9 mouse cellular contexts compared by ENCODE assay signal in genomic region chr17:90809197-90810163, GRCm38 (mm10).
DNase-seq lines count a peak whose midpoint lies in the region; ATAC-seq and TF ChIP-seq lines count a peak whose summit lies in the region.
"Had no signal": no experiment of that assay in that cellular context is flagged by ENCODE, and none has a peak within 500 bp of the region (broad histone marks: within the 10 kb centered on the region; RNA-seq: fewer than 3 reads in every experiment).

No protein-coding gene starts in this region.

- H3K9me3 ChIP-seq in intestine, postnatal 0 days (ENCODE audit: control insufficient read depth): no peaks in the 10 kb centered on the region

- H3K36me3 ChIP-seq in heart, adult 2 months (ENCODE audit: control insufficient read depth, insufficient read depth, low read length): no peaks in the 10 kb centered on the region
- no peaks in the 10 kb centered on the region for H3K36me3 ChIP-seq in intestine, postnatal 0 days (ENCODE audit: control insufficient read depth, insufficient read depth)

- H3K4me1 ChIP-seq in heart, adult 2 months (ENCODE audit: control insufficient read depth, insufficient read depth, low read length): no peaks in the 10 kb centered on the region
- no peaks in the 10 kb centered on the region for H3K4me1 ChIP-seq in intestine, postnatal 0 days (replicated peaks; ENCODE audit: control insufficient read depth, insufficient read depth, low read length)

- H3K4me3 ChIP-seq in heart, adult 2 months: no peak overlapping the region
- H3K4me3 ChIP-seq in intestine, postnatal 0 days (ENCODE audit: low read depth, low read length): no peak overlapping the region

- H3K27me3 ChIP-seq in heart, adult 2 months (ENCODE audit: control insufficient read depth, insufficient read depth, low read length): no peaks in the 10 kb centered on the region
- H3K27me3 ChIP-seq in intestine, postnatal 0 days (replicated peaks; ENCODE audit: control insufficient read depth, insufficient read depth, low read length): no peaks in the 10 kb centered on the region

- TF ChIP-seq CTCF in heart, adult 2 months (IDR thresholded peaks at IDR 0.05): peak; percentile 72
- peak; percentile 85 for TF ChIP-seq CTCF in intestine, postnatal 0 days (IDR thresholded peaks at IDR 0.05; ENCODE audit: low read depth)

- H3K27ac ChIP-seq in heart, adult 2 months: no peak overlapping the region
- no peak overlapping the region for H3K27ac ChIP-seq in intestine, postnatal 0 days (ENCODE audit: low read depth, low read length)
- H3K27ac ChIP-seq: macrophage had no signal

- ATAC-seq in intestine, postnatal 0 days: peak; percentile 60; the same call in 1 of the 2 replicates
- peak; percentile 96 for ATAC-seq in megakaryocyte-erythroid progenitor cell, adult 5-6 weeks (replicated peaks; ENCODE audit: low FRiP score, low TSS enrichment, poor library complexity, severe bottlenecking)

- TF ChIP-seq POLR2A in heart, adult 2 months (IDR thresholded peaks at IDR 0.05; ENCODE audit: insufficient read depth, low read depth, low read length): no peak

- no peak for TF ChIP-seq EP300 in heart, adult 2 months (IDR thresholded peaks at IDR 0.05; ENCODE audit: insufficient read depth, low read depth, low read length)

- intact Hi-C loops in heart, adult 2 months (cut with DNase I): loop anchor here (10.0 kb wide), 1 partner anchor 85 kb away; no protein-coding TSS in a partner anchor

- 67% methylated on average over 8 of the region's 8 CpGs for WGBS in heart, adult 2 months
- 68% methylated on average over 8 of the region's 8 CpGs for WGBS in intestine, postnatal 0 days

- no peak overlapping the region for H3K9ac ChIP-seq in heart, adult 2 months (ENCODE audit: low read depth, low read length)
- no peak overlapping the region for H3K9ac ChIP-seq in intestine, postnatal 0 days (ENCODE audit: low read depth, low read length)

- peak; percentile 4 to 27 for DNase-seq in heart, adult 2 months
- no peak for DNase-seq in heart, adult 11 months
- DNase-seq in cerebellum, postnatal 10 days: peak; percentile 85 to 89
- peak; percentile 28 to 67 for DNase-seq in frontal cortex, postnatal 14 days (ENCODE audit: low spot score in 2 of 2)
- peak; percentile 35 to 47 for DNase-seq in left cerebral cortex, adult 8-10 months (ENCODE audit: low spot score in 2 of 2)
- peak; percentile 41 to 55 for DNase-seq in right cerebral cortex, postnatal 36 days (ENCODE audit: low spot score in 2 of 2)

- H3K79me2 ChIP-seq in heart, adult 2 months (replicated peaks; ENCODE audit: control insufficient read depth, insufficient read depth, low read length): no peaks in the 10 kb centered on the region

- no peak overlapping the region for H3K4me2 ChIP-seq in intestine, postnatal 0 days (replicated peaks; ENCODE audit: low read depth)
